In genomic region chr16:77058567-77058966, GRCm38 (mm10) we compare ENCODE assay signal across 17 mouse cellular contexts. TPM values are rescaled to one million over a fixed set of nuclear protein-coding genes. Genes with fewer than 3 reads are reported as not detected.
DNase-seq lines count a peak whose midpoint lies in the region; ATAC-seq and TF ChIP-seq lines count a peak whose summit lies in the region.
"Had no signal": no experiment of that assay in that cellular context is flagged by ENCODE, and none has a peak within 500 bp of the region (broad histone marks: within the 10 kb centered on the region; RNA-seq: fewer than 3 reads in every experiment).

No protein-coding gene starts in this region.

- H3K9ac ChIP-seq in hindbrain, embryonic 11.5 days (ENCODE audit: low read depth, low read length) = no peak overlapping the region
- H3K9ac ChIP-seq in neural tube, embryonic 13.5 days = no peak overlapping the region
- H3K9ac ChIP-seq: heart, embryonic 15.5 days; liver, embryonic 13.5 days had no signal

- no peaks in the 10 kb centered on the region for H3K36me3 ChIP-seq in hindbrain, embryonic 11.5 days (ENCODE audit: control insufficient read depth, insufficient read depth, low read length)
- H3K36me3 ChIP-seq in neural tube, embryonic 13.5 days = peaks cover 22% of the 10 kb centered on the region

- no peak for TF ChIP-seq CTCF in cortical plate, adult 2 months (IDR thresholded peaks at IDR 0.05; ENCODE audit: extremely low read depth, insufficient read depth, low read length)

- H3K27me3 ChIP-seq in hindbrain, embryonic 11.5 days (ENCODE audit: control insufficient read depth, insufficient read depth, low read length) = no peaks in the 10 kb centered on the region
- H3K27me3 ChIP-seq in neural tube, embryonic 13.5 days = no peaks in the 10 kb centered on the region
- H3K27me3 ChIP-seq: heart, embryonic 15.5 days; liver, embryonic 13.5 days; Patski had no signal

- no peak overlapping the region for H3K4me2 ChIP-seq in hindbrain, embryonic 11.5 days (replicated peaks; ENCODE audit: low read depth, low read length)
- no peak overlapping the region for H3K4me2 ChIP-seq in neural tube, embryonic 13.5 days
- H3K4me2 ChIP-seq: heart, embryonic 15.5 days; liver, embryonic 13.5 days had no signal

- H3K4me3 ChIP-seq in cortical plate, adult 2 months (ENCODE audit: insufficient read depth, low read length) = no peak overlapping the region
- H3K4me3 ChIP-seq in hindbrain, embryonic 11.5 days (ENCODE audit: low read depth, low read length) = no peak overlapping the region
- no peak overlapping the region for H3K4me3 ChIP-seq in neural tube, embryonic 13.5 days
- H3K4me3 ChIP-seq: heart, embryonic 15.5 days; liver, embryonic 13.5 days had no signal

- ATAC-seq in hindbrain, embryonic 11.5 days (ENCODE audit: low FRiP score) = peak; percentile 92
- peak; percentile 83 for ATAC-seq in neural tube, embryonic 13.5 days (ENCODE audit: low read depth)
- ATAC-seq: CD4-positive, CD25-positive, alpha-beta regulatory T cell, adult 4 months; Patski had no signal

- 60% methylated on average over 6 of the region's 6 CpGs for WGBS in hindbrain, embryonic 11.5 days
- 56% methylated on average over 6 of the region's 6 CpGs for WGBS in neural tube, embryonic 13.5 days

- no peaks in the 10 kb centered on the region for H3K9me3 ChIP-seq in hindbrain, embryonic 11.5 days (ENCODE audit: control insufficient read depth, low read length)
- H3K9me3 ChIP-seq in neural tube, embryonic 13.5 days = no peaks in the 10 kb centered on the region
- H3K9me3 ChIP-seq: heart, embryonic 15.5 days; liver, embryonic 13.5 days had no signal

- H3K27ac ChIP-seq in cortical plate, adult 2 months (ENCODE audit: insufficient read depth, low read length) = peak overlapping the region; percentile 25; the same call in 1 of the 2 replicates
- 0 out of 2 replicates have a peak overlapping the region, but pooled peaks have one; percentile 36 for H3K27ac ChIP-seq in hindbrain, embryonic 11.5 days (ENCODE audit: low read depth, low read length)
- peak overlapping the region; percentile 25; the same call in 1 of the 2 replicates for H3K27ac ChIP-seq in neural tube, embryonic 13.5 days (replicated peaks)
- H3K27ac ChIP-seq: heart, embryonic 15.5 days; liver, embryonic 13.5 days; macrophage had no signal

- no peak for TF ChIP-seq POLR2A in cortical plate, adult 2 months (IDR thresholded peaks at IDR 0.05; ENCODE audit: extremely low read depth, insufficient read depth, low read length)

- peak; percentile 17 to 21 for DNase-seq in layer of hippocampus, postnatal 10 days (ENCODE audit: low spot score in 2 of 2)
- no peak for DNase-seq in layer of hippocampus, adult 18-20 months (ENCODE audit: low spot score in 2 of 2)
- peak; percentile 51 for DNase-seq in hindbrain, embryonic 11.5 days (ENCODE audit: low spot score)
- DNase-seq in urinary bladder, postnatal 4 days (ENCODE audit: low spot score in 2 of 2) = no peak
- no peak for DNase-seq in lung, adult 18-20 months
- no peak for DNase-seq in cerebellum, adult 11 months
- DNase-seq: adrenal gland, postnatal 14 days; cerebellum, adult 8-10 months; gastrocnemius, postnatal 25 days; kidney, adult 18-20 months; liver, embryonic 13.5 days had no signal

- no peaks in the 10 kb centered on the region for H3K4me1 ChIP-seq in cortical plate, adult 2 months (ENCODE audit: control insufficient read depth, insufficient read depth, low read length)
- H3K4me1 ChIP-seq in hindbrain, embryonic 11.5 days (replicated peaks; ENCODE audit: control insufficient read depth, insufficient read depth, low read length) = no peaks in the 10 kb centered on the region
- peaks cover 4% of the 10 kb centered on the region for H3K4me1 ChIP-seq in neural tube, embryonic 13.5 days (replicated peaks)
- H3K4me1 ChIP-seq: heart, embryonic 15.5 days had no signal

RNA-seq across cellular contexts. Expression of gene Usp25, which starts 45.1 kb away (rescaled TPM):
- 10 to 100 TPM; 27.1 to 30.8 TPM for total RNA-seq in layer of hippocampus, postnatal 10 days (2021)
- 10 to 100 TPM; 35.9 to 36.8 TPM for total RNA-seq in layer of hippocampus, adult 18-20 months (2021)
- 19.1 and 19.2 TPM in 2 replicates for polyA plus RNA-seq in cortical plate, adult 2 months (2012; rRNA removed)
- 21.7 and 26.1 TPM in 2 replicates for polyA plus RNA-seq in hindbrain, embryonic 11.5 days (2014; fragmentation: Nextera tagmentation; extraction: Ambion mirVana)
- 13.1 and 14.1 TPM in 2 replicates for polyA plus RNA-seq in neural tube, embryonic 13.5 days (2015; fragmentation: Nextera tagmentation; extraction: Ambion mirVana)

Comparison
In these comparisons a context has a peak if more than half of its experiments do, and no peak if none do; other contexts are left out.
1. DNase-seq: peak in layer of hippocampus, postnatal 10 days (2 of 2) and hindbrain, embryonic 11.5 days (single experiment); none in layer of hippocampus, adult 18-20 months (0 of 2), urinary bladder, postnatal 4 days (0 of 2), lung, adult 18-20 months (0 of 2) and cerebellum, adult 11 months (single experiment).
2. Peak in every context shown above with its lines, with median percentiles within 50 percentile points of each other: H3K27ac ChIP-seq.